Mouse (Mus musculus): ENCODE measurements around the gene Tmed2. TPM values are rescaled to one million over a fixed set of nuclear protein-coding genes. Genes with fewer than 3 reads are reported as not detected.
A peak's percentile ranks its signal among the peaks of the same experiment; 100 is the strongest.

The Tmed2 gene
- polyA plus RNA-seq, 1 experiment from 2014 or later: 267 TPM

- Histone ChIP-seq H3K27ac (ENCODE audit: low read depth) (no peak overlapping the region), H3K36me3 (replicated peaks; ENCODE audit: insufficient read depth, low read length) (0 out of 2 replicates have a peak, but pooled peaks cover 6% of the 10 kb centered on the region), H3K9ac (replicated peaks) (no peak overlapping the region), H3K4me3 (ENCODE audit: low read depth, low read length) (no peak overlapping the region), H3K27me3 (ENCODE audit: insufficient read depth, low read length) (no peaks in the 10 kb centered on the region), H3K4me1 (ENCODE audit: insufficient read depth) (no peaks in the 10 kb centered on the region), H3K9me3 (ENCODE audit: low read length) (no peaks in the 10 kb centered on the region), H3K4me2 (ENCODE audit: low read depth, low read length) (no peak overlapping the region)
- 89% methylated on average over 10 of the region's 10 CpGs for WGBS (ENCODE audit: insufficient replicate concordance)
- no peak for DNase-seq
- ATAC-seq: no peak
- TF ChIP-seq EP300 (IDR thresholded peaks at IDR 0.05; ENCODE audit: low read depth): no peak
- no peak for TF ChIP-seq CTCF (IDR thresholded peaks at IDR 0.05; ENCODE audit: low read depth)
Measured at GRCm38 (mm10) chr5:124518648-124519047, 21.8 kb upstream of the Tmed2 start.

GRCm38 (mm10) chr5:124521588-124521987, 18.9 kb upstream of the Tmed2 start:
- Histone ChIP-seq H3K36me3 (replicated peaks; ENCODE audit: insufficient read depth, low read length) (no peaks in the 10 kb centered on the region), H3K27me3 (ENCODE audit: insufficient read depth, low read length) (no peaks in the 10 kb centered on the region), H3K4me3 (ENCODE audit: low read depth, low read length) (no peak overlapping the region), H3K27ac (ENCODE audit: low read depth) (no peak overlapping the region), H3K4me1 (ENCODE audit: insufficient read depth) (no peaks in the 10 kb centered on the region), H3K9ac (replicated peaks) (no peak overlapping the region), H3K9me3 (ENCODE audit: low read length) (no peaks in the 10 kb centered on the region), H3K4me2 (ENCODE audit: low read depth, low read length) (no peak overlapping the region)
- DNase-seq (no peak), ATAC-seq (no peak)
- 72% methylated on average over 4 of the region's 4 CpGs for WGBS (ENCODE audit: insufficient replicate concordance)
- TF ChIP-seq EP300 (IDR thresholded peaks at IDR 0.05; ENCODE audit: low read depth): no peak
- no peak for TF ChIP-seq CTCF (IDR thresholded peaks at IDR 0.05; ENCODE audit: low read depth)

- Histone ChIP-seq H3K27me3 (ENCODE audit: insufficient read depth, low read length) (no peaks in the 10 kb centered on the region), H3K36me3 (replicated peaks; ENCODE audit: insufficient read depth, low read length) (no peaks in the 10 kb centered on the region), H3K27ac (ENCODE audit: low read depth) (no peak overlapping the region), H3K4me3 (ENCODE audit: low read depth, low read length) (no peak overlapping the region), H3K9ac (replicated peaks) (no peak overlapping the region), H3K9me3 (ENCODE audit: low read length) (no peaks in the 10 kb centered on the region), H3K4me1 (ENCODE audit: insufficient read depth) (no peaks in the 10 kb centered on the region), H3K4me2 (ENCODE audit: low read depth, low read length) (no peak overlapping the region)
- TF ChIP-seq EP300 (IDR thresholded peaks at IDR 0.05; ENCODE audit: low read depth) (no peak), CTCF (IDR thresholded peaks at IDR 0.05; ENCODE audit: low read depth) (peak; percentile 47; the same call in 1 of the 2 replicates)
- DNase-seq (no peak), ATAC-seq (no peak)
- WGBS (ENCODE audit: insufficient replicate concordance): 91% methylated on average over 8 of the region's 8 CpGs
Measured at GRCm38 (mm10) chr5:124523032-124523431, 17.5 kb upstream of the Tmed2 start.

- no peak for DNase-seq
- Histone ChIP-seq H3K4me3 (ENCODE audit: low read depth, low read length) (no peak overlapping the region), H3K4me1 (ENCODE audit: insufficient read depth) (peaks cover 5% of the 10 kb centered on the region; the same call in 1 of the 2 replicates), H3K4me2 (ENCODE audit: low read depth, low read length) (no peak overlapping the region), H3K36me3 (replicated peaks; ENCODE audit: insufficient read depth, low read length) (no peaks in the 10 kb centered on the region), H3K9ac (replicated peaks) (no peak overlapping the region), H3K27ac (ENCODE audit: low read depth) (no peak overlapping the region), H3K27me3 (ENCODE audit: insufficient read depth, low read length) (peaks cover 7% of the 10 kb centered on the region), H3K9me3 (ENCODE audit: low read length) (no peaks in the 10 kb centered on the region)
- ATAC-seq: no peak
- TF ChIP-seq CTCF (IDR thresholded peaks at IDR 0.05; ENCODE audit: low read depth) (no peak), EP300 (IDR thresholded peaks at IDR 0.05; ENCODE audit: low read depth) (no peak)
- WGBS (ENCODE audit: insufficient replicate concordance): 65% methylated on average over 5 of the region's 5 CpGs
Measured at GRCm38 (mm10) chr5:124524943-124525342, 15.6 kb upstream of the Tmed2 start.

- Histone ChIP-seq H3K9me3 (ENCODE audit: low read length) (no peaks in the 10 kb centered on the region), H3K4me3 (ENCODE audit: low read depth, low read length) (no peak overlapping the region), H3K4me2 (ENCODE audit: low read depth, low read length) (0 out of 2 replicates have a peak overlapping the region, but pooled peaks have one; percentile 38), H3K36me3 (replicated peaks; ENCODE audit: insufficient read depth, low read length) (no peaks in the 10 kb centered on the region), H3K27ac (ENCODE audit: low read depth) (no peak overlapping the region), H3K4me1 (ENCODE audit: insufficient read depth) (peaks cover 22% of the 10 kb centered on the region), H3K9ac (replicated peaks) (no peak overlapping the region), H3K27me3 (ENCODE audit: insufficient read depth, low read length) (peaks cover 30% of the 10 kb centered on the region)
- no peak for ATAC-seq
- no peak for DNase-seq
- TF ChIP-seq CTCF (IDR thresholded peaks at IDR 0.05; ENCODE audit: low read depth): no peak
- TF ChIP-seq EP300 (IDR thresholded peaks at IDR 0.05; ENCODE audit: low read depth): no peak
- WGBS (ENCODE audit: insufficient replicate concordance): 81% methylated on average over 4 of the region's 4 CpGs
Measured at GRCm38 (mm10) chr5:124528351-124528750, 12.1 kb upstream of the Tmed2 start.

- no peak overlapping the region for H3K4me3 ChIP-seq (ENCODE audit: low read depth, low read length)
- no peak for TF ChIP-seq CTCF (IDR thresholded peaks at IDR 0.05; ENCODE audit: low read depth)
- no peak for TF ChIP-seq EP300 (IDR thresholded peaks at IDR 0.05; ENCODE audit: low read depth)
- peak overlapping the region; percentile 38 for H3K4me2 ChIP-seq (ENCODE audit: low read depth, low read length)
- no peaks in the 10 kb centered on the region for H3K9me3 ChIP-seq (ENCODE audit: low read length)
- H3K36me3 ChIP-seq (replicated peaks; ENCODE audit: insufficient read depth, low read length): no peaks in the 10 kb centered on the region
- peaks cover 22% of the 10 kb centered on the region for H3K4me1 ChIP-seq (ENCODE audit: insufficient read depth)
- DNase-seq: no peak
- ATAC-seq: no peak
- H3K27me3 ChIP-seq (ENCODE audit: insufficient read depth, low read length): peaks cover 30% of the 10 kb centered on the region
- H3K9ac ChIP-seq (replicated peaks): no peak overlapping the region; the same call in 1 of the 2 replicates
- 54% methylated on average over 9 of the region's 9 CpGs for WGBS (ENCODE audit: insufficient replicate concordance)
- peak overlapping the region; percentile 16; the same call in 1 of the 2 replicates for H3K27ac ChIP-seq (ENCODE audit: low read depth)
Measured at GRCm38 (mm10) chr5:124528791-124529190, 11.7 kb upstream of the Tmed2 start.
